Mouse (Mus musculus) kidney, adult 2 months (tissue): Measurements from ENCODE around the gene Wbp2.

Experiments
- CTCF ChIP-seq: fragments of 200-500 bp; conservative IDR thresholded peaks from 2 replicates; pipeline ENCODE4 v1.5.1; 2011; ENCODE audit warnings: low read depth, mild to moderate bottlenecking, control low read depth, low read length, moderate library complexity, mixed read lengths; ENCODE audit not compliant: insufficient read depth, insufficient read length
- POLR2A ChIP-seq: fragments of 200-500 bp; IDR thresholded peaks from one replicate; pipeline ENCODE4 v1.6.1; 2011; ENCODE audit warnings: low read depth, low read length, control low read depth

DNA sequence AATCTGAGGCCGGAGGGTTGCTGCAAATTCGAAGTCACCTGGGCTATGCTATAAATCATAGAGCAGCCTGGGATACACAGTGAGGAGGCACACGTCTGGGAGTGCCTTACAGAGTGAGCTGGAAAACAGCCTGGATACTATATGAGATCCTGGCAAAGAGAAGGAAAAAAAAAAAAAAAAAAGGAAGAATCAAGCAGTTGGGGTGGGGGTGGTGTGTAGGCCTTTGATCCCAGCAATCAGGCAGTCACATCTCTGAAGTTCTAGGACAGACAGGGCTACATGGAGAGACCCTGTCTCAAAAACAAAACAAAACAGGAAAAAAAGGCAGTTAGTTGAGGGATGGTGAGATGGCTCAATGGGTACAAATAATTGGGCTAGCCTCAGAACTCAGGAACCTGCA lies 50.1 kb downstream of the Wbp2 start:
- TF ChIP-seq POLR2A, result no peak
- TF ChIP-seq CTCF, result no peak
